Mouse (Mus musculus): Measurements from ENCODE around the gene L3mbtl3.

GRCm38 (mm10) chr10:26226734-26227133 lies 149.0 kb downstream of the L3mbtl3 start:
- TF ChIP-seq MYOG (IDR thresholded peaks at IDR 0.05; ENCODE audit: control insufficient read depth in 1 of 3, insufficient read depth in 1 of 3, insufficient read length in 2 of 3, low read depth in 2 of 3): no peak
- no peak for TF ChIP-seq REST (IDR thresholded peaks at IDR 0.05; ENCODE audit: insufficient read depth, insufficient read length)
- no peak for TF ChIP-seq E2F4 (IDR thresholded peaks at IDR 0.05; ENCODE audit: insufficient read depth)
- no peak for TF ChIP-seq POLR2A (IDR thresholded peaks at IDR 0.05; ENCODE audit: insufficient read length, low read depth)
- TF ChIP-seq SRF (IDR thresholded peaks at IDR 0.05; ENCODE audit: control insufficient read depth, insufficient read length, low read depth): no peak
- no peak for TF ChIP-seq MYOD1 (IDR thresholded peaks at IDR 0.05; ENCODE audit: control insufficient read depth in 1 of 3, insufficient read length in 2 of 3, low read depth in 2 of 3)
- no peak for TF ChIP-seq POLR2AphosphoS2 (IDR thresholded peaks at IDR 0.05; ENCODE audit: insufficient read length, low read depth)
- TF ChIP-seq CEBPB (IDR thresholded peaks at IDR 0.05; ENCODE audit: insufficient read depth, poor library complexity, severe bottlenecking): no peak
- no peak for TF ChIP-seq TCF3 (IDR thresholded peaks at IDR 0.05; ENCODE audit: insufficient read length, low read depth)
- TF ChIP-seq MAX (IDR thresholded peaks at IDR 0.05; ENCODE audit: low read depth): no peak

Measured in myocyte (in vitro differentiated cells).